Mouse (Mus musculus) C2C12 (cell line): Measurements from ENCODE around the gene Efcab5.

Experiments
- CTCF ChIP-seq: IDR thresholded peaks from one replicate; pipeline ENCODE4 v1.5.1; 2011; ENCODE audit not compliant: control insufficient read depth, insufficient read depth, insufficient read length
- MYOG ChIP-seq: IDR thresholded peaks from one replicate; pipeline ENCODE4 v1.6.1; 2011; ENCODE audit not compliant: control insufficient read depth, insufficient read length; ENCODE audit errors: extremely low read depth

- TF ChIP-seq CTCF: no peak
- TF ChIP-seq MYOG: no peak
Measured at GRCm38 (mm10) chr11:77041891-77042290, 146.9 kb downstream of the Efcab5 start.
